Mouse (Mus musculus) megakaryocyte, embryonic 14.5 days (primary cell): ENCODE results near the gene Smad1.

Experiments
- FLI1 ChIP-seq: IDR thresholded peaks from 2 replicates; pipeline ENCODE4 v1.6.1; 2012; ENCODE audit warnings: low read length, inconsistent platforms, mixed read lengths
- GATA1 ChIP-seq: IDR thresholded peaks from 3 replicates; pipeline ENCODE4 v1.6.1; 2012; ENCODE audit warnings: mixed read lengths, low read length, inconsistent platforms, borderline replicate concordance

GRCm38 (mm10) chr8:79443460-79444098, 44.3 kb upstream of the Smad1 start:
- TF ChIP-seq GATA1, result no peak
- no peak for TF ChIP-seq FLI1
